Mouse (Mus musculus): ENCODE measurements at regions not wholly inside any gene's neighbourhood (a gene's known extent, or its start where the extent isn't known, plus 50 kb on each side); places are given as distances from the start of the nearest gene placed in this dataset.

DNA sequence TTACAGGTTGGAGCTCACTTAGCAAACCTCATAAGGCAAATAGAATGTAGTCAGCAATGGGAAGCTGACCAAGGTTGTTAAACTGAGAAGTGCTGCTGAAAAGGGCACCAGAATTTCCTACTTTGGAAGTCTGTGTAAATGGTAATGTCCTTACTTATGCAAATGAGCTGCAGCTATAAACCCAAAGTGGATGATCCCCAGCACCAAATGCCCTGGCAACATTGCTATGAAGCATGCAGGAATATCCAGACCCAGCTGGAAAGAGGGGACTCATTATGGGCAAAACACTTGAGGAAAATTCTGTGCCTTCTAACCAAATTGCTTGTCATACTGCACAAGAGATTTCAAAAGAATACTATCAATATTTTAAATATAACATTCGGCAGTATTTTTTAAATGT, 861.3 kb upstream of the Kirrel3 start:
- no peak for TF ChIP-seq CTCF (IDR thresholded peaks at IDR 0.05; ENCODE audit: borderline replicate concordance, extremely low read depth, insufficient read depth, insufficient read length)
- no peak for TF ChIP-seq POLR2A (IDR thresholded peaks at IDR 0.05; ENCODE audit: borderline replicate concordance, extremely low read depth, insufficient read depth, insufficient read length, poor library complexity, severe bottlenecking)

Measured in brain, embryonic 14.5 days (tissue).